Mouse (Mus musculus) spleen, adult 2 months (tissue): ENCODE measurements around the gene Gfod2. TPM values are rescaled to one million over a fixed set of nuclear protein-coding genes. Genes with fewer than 3 reads are reported as not detected.
A peak's percentile ranks its signal among the peaks of the same experiment; 100 is the strongest.

Experiments
- DNase-seq, 2 experiments: peaks; one replicate each; pipeline versions ENCODE4 v3.0.0 to v3.0.0-alpha.2; 2012 to 2021; ENCODE audit warnings: low spot score in 2 of 2, low read depth in 1 of 2
- H3K27ac ChIP-seq: fragments of 200-500 bp; 2 replicates; pipeline ENCODE4 v1.5.1; 2012; ENCODE audit warnings: low read length, inconsistent platforms; ENCODE audit not compliant: insufficient read depth
- H3K27me3 ChIP-seq: fragments of 200-500 bp; 2 replicates; pipeline ENCODE4 v1.6.1; 2012; ENCODE audit warnings: mild to moderate bottlenecking, moderate library complexity, low read length, inconsistent platforms; ENCODE audit not compliant: control insufficient read depth, insufficient read depth
- H3K36me3 ChIP-seq: fragments of 200-500 bp; 2 replicates; pipeline ENCODE4 v1.6.1; 2012; ENCODE audit warnings: mild to moderate bottlenecking, low read length, inconsistent platforms; ENCODE audit not compliant: control insufficient read depth, insufficient read depth
- H3K4me1 ChIP-seq: fragments of 200-500 bp; 2 replicates; pipeline ENCODE4 v1.6.1; 2011; ENCODE audit warnings: inconsistent platforms; ENCODE audit not compliant: control insufficient read depth, insufficient read depth, insufficient read length
- H3K4me3 ChIP-seq: fragments of 200-500 bp; 2 replicates; pipeline ENCODE4 v1.5.1; 2011; ENCODE audit warnings: mild to moderate bottlenecking, inconsistent platforms; ENCODE audit not compliant: insufficient read depth, insufficient read length; ENCODE audit errors: extremely low read depth
- CTCF ChIP-seq: fragments of 200-500 bp; IDR thresholded peaks from 2 replicates; pipeline ENCODE4 v1.5.1; 2011; ENCODE audit warnings: mild to moderate bottlenecking, inconsistent platforms; ENCODE audit not compliant: insufficient read depth, insufficient read length, insufficient replicate concordance; ENCODE audit errors: extremely low read depth
- POLR2A ChIP-seq: fragments of 200-500 bp; IDR thresholded peaks from 2 replicates; pipeline ENCODE4 v1.6.1; 2011; ENCODE audit warnings: low read depth, low read length, inconsistent platforms
- WGBS: fragments of 180-500 bp; shearing (Covaris S2); methylation state at CpG from one replicate; pipeline ENCODE4 v1.1.7; 2018; 5-methylcytosine and 5-hydroxymethylcytosine counted together
- polyA plus RNA-seq: library from polyadenylated mRNA; depleted of rRNA; stranded (reverse); fragments of >200 nt; gene quantifications from 2 replicates; pipeline ENCODE4 v1.2.3, GENCODE M21; 2012

Gfod2 gene
- polyA plus RNA-seq, 1 experiment: 2.4 TPM

DNA sequence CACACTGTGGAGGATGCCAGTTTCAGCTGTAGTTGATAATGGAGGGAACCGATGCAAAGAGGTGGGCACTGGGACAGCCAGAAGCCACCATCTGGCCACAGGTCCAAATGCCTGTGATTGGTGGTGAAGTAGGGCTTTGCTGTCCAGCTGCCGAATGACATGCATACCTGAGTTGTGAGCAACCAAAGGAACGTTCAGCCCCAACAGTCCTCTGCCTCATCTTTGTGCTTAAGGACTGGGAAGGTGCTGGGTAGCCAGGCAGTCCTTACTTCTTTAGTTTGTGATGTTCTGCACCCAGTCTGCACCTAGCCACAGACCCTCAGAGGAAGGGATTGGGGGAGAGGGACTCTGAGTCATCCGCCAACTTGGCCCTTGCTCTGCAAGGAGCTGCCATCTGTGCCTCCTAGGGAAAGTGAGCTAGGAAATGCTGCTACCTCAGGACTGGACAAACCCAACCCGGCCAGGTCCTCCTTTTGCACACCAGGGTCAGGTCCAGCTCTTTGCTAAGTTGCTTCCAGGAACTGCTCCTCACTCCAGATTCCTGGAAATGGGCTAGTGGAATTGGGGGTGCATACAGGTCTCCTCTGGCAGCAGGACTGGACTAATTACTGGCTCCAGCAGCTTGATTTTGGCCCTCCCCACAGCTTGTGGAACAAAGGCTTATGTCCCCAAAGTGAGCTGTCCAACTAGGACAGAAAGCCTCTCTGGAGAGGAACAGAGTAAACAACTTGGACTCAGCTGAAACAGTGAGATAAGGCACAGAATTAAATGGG is 10.2 kb upstream of the Gfod2 start:
- H3K27me3 ChIP-seq: no peaks in the 10 kb centered on the region
- no peak for DNase-seq
- H3K4me3 ChIP-seq: no peak overlapping the region
- H3K4me1 ChIP-seq: no peaks in the 10 kb centered on the region
- TF ChIP-seq POLR2A (no peak), CTCF (no peak)
- peaks cover 29% of the 10 kb centered on the region for H3K36me3 ChIP-seq
- WGBS: 95% methylated on average over 5 of the region's 5 CpGs
- H3K27ac ChIP-seq: no peak overlapping the region

DNA sequence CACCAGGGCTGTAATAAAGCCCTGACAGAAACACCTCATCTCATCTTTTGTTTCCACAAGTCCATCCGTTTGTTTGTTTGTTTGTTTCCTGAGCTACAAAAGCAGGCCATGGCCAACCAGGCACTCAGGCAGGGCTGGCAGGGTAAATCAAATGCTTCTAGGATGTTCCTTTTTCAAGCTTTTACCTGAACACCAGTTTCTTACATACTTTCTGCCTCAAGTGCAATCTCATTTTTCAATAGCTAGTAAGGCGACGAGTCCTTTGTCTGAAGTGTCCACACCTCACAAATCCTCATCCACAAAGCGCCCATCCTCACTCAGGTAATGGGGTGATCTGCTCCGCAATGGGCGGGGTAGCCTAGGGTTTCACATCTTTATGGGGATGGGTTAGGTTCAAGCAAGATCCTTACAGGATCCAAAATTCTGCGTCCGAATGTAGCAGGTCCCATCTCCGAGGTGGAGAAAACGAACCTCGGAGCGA is 628 bp downstream of the Gfod2 start:
- H3K27ac ChIP-seq: no peak overlapping the region
- peak overlapping the region; percentile 97 for H3K4me3 ChIP-seq

GRCm38 (mm10) chr8:105754688-105755087 is 3.8 kb downstream of the Gfod2 start:
- WGBS: 89% methylated on average over 2 of the region's 2 CpGs
- TF ChIP-seq POLR2A: no peak
- TF ChIP-seq CTCF: no peak
- no peak for DNase-seq
- Histone ChIP-seq H3K4me1 (no peaks in the 10 kb centered on the region; the same call in 1 of the 2 replicates), H3K4me3 (no peak overlapping the region), H3K36me3 (no peaks in the 10 kb centered on the region), H3K27me3 (no peaks in the 10 kb centered on the region), H3K27ac (no peak overlapping the region)

More for the DNA sequence above, 628 bp downstream of the Gfod2 start:
- Histone ChIP-seq H3K4me1 (no peaks in the 10 kb centered on the region; the same call in 1 of the 2 replicates), H3K27me3 (no peaks in the 10 kb centered on the region), H3K36me3 (no peaks in the 10 kb centered on the region)
- DNase-seq: no peak
- WGBS: 12% methylated on average over 12 of the region's 12 CpGs
- TF ChIP-seq POLR2A (no peak), CTCF (no peak)

- Histone ChIP-seq H3K36me3 (no peaks in the 10 kb centered on the region), H3K4me1 (no peaks in the 10 kb centered on the region; the same call in 1 of the 2 replicates), H3K4me3 (no peak overlapping the region), H3K27me3 (no peaks in the 10 kb centered on the region), H3K27ac (no peak overlapping the region)
- no peak for DNase-seq
- 88% methylated on average over 2 of the region's 2 CpGs for WGBS
- TF ChIP-seq CTCF (no peak), POLR2A (no peak)
These were observed 4.5 kb downstream of the Gfod2 start for GRCm38 (mm10) chr8:105753916-105754315.

DNA sequence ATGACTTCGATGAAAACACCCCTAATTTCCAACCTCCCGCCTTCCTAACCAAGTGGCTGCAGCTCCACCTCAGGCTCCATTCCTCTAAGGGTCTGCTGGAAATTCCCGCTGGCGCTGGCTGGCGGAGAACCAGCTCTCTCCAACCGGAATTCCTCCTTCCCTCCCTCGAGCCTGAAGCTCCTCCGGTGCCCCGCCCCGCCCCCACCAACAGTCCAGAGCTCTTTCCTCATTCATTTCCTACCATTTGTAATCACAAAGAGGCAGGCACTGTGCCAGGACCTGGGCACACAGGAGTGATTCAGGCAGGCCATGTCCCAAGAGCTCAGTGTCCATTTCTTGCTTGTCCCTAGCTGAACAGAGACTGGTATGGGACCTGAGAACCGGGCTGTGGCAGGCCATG is 7.9 kb downstream of the Gfod2 start:
- no peak overlapping the region for H3K27ac ChIP-seq
- DNase-seq: no peak
- TF ChIP-seq POLR2A (no peak), CTCF (no peak)
- H3K4me1 ChIP-seq: peaks cover 3% of the 10 kb centered on the region; the same call in 1 of the 2 replicates
- WGBS: 76% methylated on average over 11 of the region's 11 CpGs
- H3K27me3 ChIP-seq: no peaks in the 10 kb centered on the region
- H3K4me3 ChIP-seq: no peak overlapping the region
- H3K36me3 ChIP-seq: no peaks in the 10 kb centered on the region

GRCm38 (mm10) chr8:105743301-105743700 is 15.2 kb downstream of the Gfod2 start:
- TF ChIP-seq POLR2A (no peak), CTCF (no peak)
- H3K27me3 ChIP-seq: no peaks in the 10 kb centered on the region
- peaks cover 6% of the 10 kb centered on the region; the same call in 1 of the 2 replicates for H3K4me1 ChIP-seq
- DNase-seq: no peak
- H3K4me3 ChIP-seq: no peak overlapping the region
- no peaks in the 10 kb centered on the region for H3K36me3 ChIP-seq
- H3K27ac ChIP-seq: no peak overlapping the region
- WGBS: 89% methylated on average over 4 of the region's 4 CpGs

DNA sequence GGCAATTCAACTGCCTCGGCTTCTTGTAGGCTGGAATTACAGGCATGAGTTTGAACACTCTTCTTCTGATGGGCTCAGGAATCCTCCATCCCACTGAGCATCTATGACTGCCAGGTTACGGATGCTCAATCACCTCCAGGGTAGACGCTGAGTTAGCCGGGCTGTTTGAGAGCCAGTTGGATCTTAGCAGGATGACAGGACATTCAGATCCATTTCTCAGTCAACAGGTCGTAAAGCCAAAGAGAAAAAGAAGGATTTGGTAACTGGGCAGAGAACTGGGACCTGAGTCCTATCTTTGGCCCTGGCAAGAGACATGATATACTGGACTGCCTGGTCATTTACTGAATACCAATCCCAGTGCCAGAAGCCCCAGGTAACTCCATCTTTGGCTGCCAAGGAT is 19.2 kb downstream of the Gfod2 start:
- no peaks in the 10 kb centered on the region for H3K4me1 ChIP-seq

More for the DNA sequence above, 19.2 kb downstream of the Gfod2 start:
- DNase-seq: no peak
- Histone ChIP-seq H3K27me3 (no peaks in the 10 kb centered on the region), H3K4me3 (no peak overlapping the region), H3K27ac (no peak overlapping the region), H3K36me3 (no peaks in the 10 kb centered on the region)
- no peak for TF ChIP-seq POLR2A
- no peak for TF ChIP-seq CTCF
- 96% methylated on average over 5 of the region's 5 CpGs for WGBS
